ENCODE assay signal across 26 mouse cellular contexts in the genomic region with DNA sequence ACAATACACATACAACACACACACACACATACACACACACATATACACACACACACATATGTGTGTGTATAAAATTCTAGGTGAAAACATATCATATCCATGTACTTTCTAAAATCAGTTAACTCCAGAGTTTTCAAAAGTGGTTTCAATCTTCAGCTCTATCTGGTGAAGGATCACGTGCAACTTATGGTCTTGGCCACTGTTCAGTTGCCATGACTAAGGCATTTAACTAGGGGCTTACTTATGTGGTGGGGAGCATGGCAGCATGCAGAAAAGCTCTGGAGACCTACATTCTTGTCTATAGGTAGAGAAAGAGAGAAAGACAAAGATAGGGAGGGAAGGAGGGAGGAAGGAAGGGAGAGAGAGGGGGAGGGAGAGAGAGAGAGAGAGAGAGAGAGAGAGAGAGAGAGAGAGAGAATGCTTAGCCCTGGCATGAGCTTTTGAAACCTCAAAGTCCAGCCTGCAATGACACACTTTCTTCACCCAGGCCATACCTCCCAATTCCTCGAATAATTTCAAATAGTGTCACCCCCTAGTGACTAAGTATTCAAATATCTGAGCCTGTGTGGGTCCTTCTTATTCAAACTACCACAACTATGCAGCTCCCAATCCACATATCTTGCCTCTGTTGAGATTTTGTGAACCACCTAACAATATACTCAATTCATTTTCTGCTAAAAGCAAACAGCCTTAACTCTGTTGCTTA.
DNase-seq lines count a peak whose midpoint lies in the region; ATAC-seq and TF ChIP-seq lines count a peak whose summit lies in the region.
"Had no signal": no experiment of that assay in that cellular context is flagged by ENCODE, and none has a peak within 500 bp of the region (broad histone marks: within the 10 kb centered on the region; RNA-seq: fewer than 3 reads in every experiment).

No protein-coding gene starts in this region.

- H3K79me2 ChIP-seq in MEL (ENCODE audit: control insufficient read depth, insufficient read depth, low read length, poor library complexity): no peaks in the 10 kb centered on the region

- no peak for ATAC-seq in kidney, embryonic 14.5 days (ENCODE audit: low FRiP score, low TSS enrichment)
- ATAC-seq: CD4-positive, CD25-positive, alpha-beta regulatory T cell, adult 4 months; forebrain, embryonic 13.5 days; forebrain, embryonic 16.5 days; intestine, postnatal 0 days had no signal

- no peak overlapping the region for H3K4me2 ChIP-seq in kidney, embryonic 14.5 days (replicated peaks; ENCODE audit: low read depth, low read length)
- H3K4me2 ChIP-seq: embryonic facial prominence, embryonic 13.5 days; forebrain, embryonic 13.5 days; heart, embryonic 13.5 days; hindbrain, embryonic 12.5 days; hindbrain, embryonic 15.5 days had no signal

- TF ChIP-seq CTCF in MEL (IDR thresholded peaks at IDR 0.05 in 2 of 3, conservative IDR thresholded peaks at IDR 0.05 in 1 of 3; ENCODE audit: control insufficient read depth in 1 of 3, insufficient read depth in 1 of 3, low read depth in 2 of 3, low read length in 3 of 3, poor library complexity in 1 of 3, severe bottlenecking in 1 of 3): no peak; a peak in 1 of 6 replicates
- TF ChIP-seq CTCF in embryonic fibroblast, embryonic 13.5 days (IDR thresholded peaks at IDR 0.05; ENCODE audit: borderline replicate concordance, insufficient read depth, low read length): no peak

- peak; percentile 5 to 55; a peak in 1 of 4 replicates for TF ChIP-seq EP300 in MEL (IDR thresholded peaks at IDR 0.05; ENCODE audit: low read depth in 1 of 2, low read length in 2 of 2)

- TF ChIP-seq RAD21 in MEL (IDR thresholded peaks at IDR 0.05; ENCODE audit: low read depth, low read length): no peak

- 71% methylated on average over 2 of the region's 2 CpGs for WGBS in kidney, embryonic 14.5 days

- no peaks in the 10 kb centered on the region for H3K27me3 ChIP-seq in MEL (ENCODE audit: control insufficient read depth in 1 of 2, insufficient read depth in 2 of 2, low read length in 2 of 2)
- H3K27me3 ChIP-seq in kidney, embryonic 14.5 days (ENCODE audit: control insufficient read depth, insufficient read depth, low read length): no peaks in the 10 kb centered on the region
- H3K27me3 ChIP-seq: embryonic facial prominence, embryonic 13.5 days; forebrain, embryonic 13.5 days; heart, embryonic 13.5 days; hindbrain, embryonic 12.5 days; hindbrain, embryonic 15.5 days had no signal

- no peak overlapping the region for H3K4me3 ChIP-seq in MEL (ENCODE audit: control insufficient read depth in 1 of 2, insufficient read depth in 1 of 2, low read depth in 2 of 2, low read length in 2 of 2)
- H3K4me3 ChIP-seq in embryonic fibroblast, embryonic 13.5 days (ENCODE audit: insufficient read depth, low read length): no peak overlapping the region
- no peak overlapping the region for H3K4me3 ChIP-seq in kidney, embryonic 14.5 days (ENCODE audit: low read length)
- H3K4me3 ChIP-seq: embryonic facial prominence, embryonic 13.5 days; forebrain, embryonic 10.5 days; forebrain, embryonic 13.5 days; heart, embryonic 13.5 days; hindbrain, embryonic 12.5 days; hindbrain, embryonic 15.5 days had no signal

- DNase-seq in 416B (ENCODE audit: low read depth) (peak; percentile 1), MEL (ENCODE audit: low read depth, low spot score) (peak; percentile 66)
- no peak for DNase-seq in ovary, postnatal 36 days (ENCODE audit: low spot score)
- DNase-seq in right cerebral cortex, adult 2 months (ENCODE audit: low spot score in 2 of 2): no peak
- DNase-seq: adrenal gland, adult 2 months; adrenal gland, postnatal 14 days; B cell, adult 2 months; cerebellum, adult 11 months; cerebellum, adult 2 months; cerebellum, adult 9-11 months; cerebellum, postnatal 25 days; gastrocnemius, postnatal 10 days; gastrocnemius, postnatal 36 days; heart, postnatal 14 days; heart, postnatal 4 days had no signal

- no peaks in the 10 kb centered on the region for H3K9me3 ChIP-seq in MEL (replicated peaks; ENCODE audit: insufficient read depth, low read length)
- no peaks in the 10 kb centered on the region for H3K9me3 ChIP-seq in kidney, embryonic 14.5 days (ENCODE audit: control insufficient read depth, low read length)
- H3K9me3 ChIP-seq: embryonic facial prominence, embryonic 13.5 days; forebrain, embryonic 10.5 days; forebrain, embryonic 13.5 days; heart, embryonic 13.5 days; hindbrain, embryonic 12.5 days; hindbrain, embryonic 15.5 days had no signal

- H3K9ac ChIP-seq in MEL (ENCODE audit: control insufficient read depth, low read depth, low read length, poor library complexity, severe bottlenecking): no peak overlapping the region
- H3K9ac ChIP-seq in kidney, embryonic 14.5 days (ENCODE audit: low read depth, low read length): no peak overlapping the region
- H3K9ac ChIP-seq: embryonic facial prominence, embryonic 13.5 days; forebrain, embryonic 13.5 days; heart, embryonic 13.5 days; hindbrain, embryonic 12.5 days; hindbrain, embryonic 15.5 days had no signal

- TF ChIP-seq POLR2A in MEL (IDR thresholded peaks at IDR 0.05; ENCODE audit: control insufficient read depth in 1 of 2, insufficient read depth in 1 of 2, low read depth in 1 of 2, low read length in 2 of 2, poor library complexity in 1 of 2): no peak
- TF ChIP-seq POLR2A in embryonic fibroblast, embryonic 13.5 days (IDR thresholded peaks at IDR 0.05; ENCODE audit: low read depth, low read length): no peak

- peaks cover 0 to 26% of the 10 kb centered on the region in 2 experiments; a peak in 2 of 4 replicates for H3K36me3 ChIP-seq in MEL (ENCODE audit: control insufficient read depth in 1 of 2, insufficient read depth in 2 of 2, low read length in 2 of 2)
- H3K36me3 ChIP-seq in kidney, embryonic 14.5 days (ENCODE audit: control insufficient read depth, insufficient read depth, low read length): no peaks in the 10 kb centered on the region
- H3K36me3 ChIP-seq: embryonic facial prominence, embryonic 13.5 days; forebrain, embryonic 10.5 days; heart, embryonic 13.5 days; hindbrain, embryonic 12.5 days; hindbrain, embryonic 15.5 days had no signal

- peak overlapping the region; percentile 91 for H3K27ac ChIP-seq in MEL (ENCODE audit: control insufficient read depth, low read depth, low read length)
- peak overlapping the region; percentile 82 for H3K27ac ChIP-seq in embryonic fibroblast, embryonic 13.5 days (ENCODE audit: insufficient read depth, low read length)
- no peak overlapping the region for H3K27ac ChIP-seq in kidney, embryonic 14.5 days (ENCODE audit: low read depth, low read length)
- H3K27ac ChIP-seq: embryonic facial prominence, embryonic 13.5 days; forebrain, embryonic 10.5 days; forebrain, embryonic 13.5 days; heart, embryonic 13.5 days; hindbrain, embryonic 12.5 days; hindbrain, embryonic 15.5 days had no signal

- H3K4me1 ChIP-seq in MEL (ENCODE audit: control insufficient read depth in 1 of 2, insufficient read depth in 2 of 2, low read length in 2 of 2): peaks cover 20 to 25% of the 10 kb centered on the region in 2 experiments
- H3K4me1 ChIP-seq in embryonic fibroblast, embryonic 13.5 days (ENCODE audit: control insufficient read depth, insufficient read depth, low read length): peaks cover 2% of the 10 kb centered on the region; the same call in 1 of the 2 replicates
- 0 out of 2 replicates have a peak, but pooled peaks cover 3% of the 10 kb centered on the region for H3K4me1 ChIP-seq in kidney, embryonic 14.5 days (ENCODE audit: control insufficient read depth, insufficient read depth, low read length)
- H3K4me1 ChIP-seq: embryonic facial prominence, embryonic 13.5 days; forebrain, embryonic 10.5 days; forebrain, embryonic 13.5 days; heart, embryonic 13.5 days; hindbrain, embryonic 12.5 days; hindbrain, embryonic 15.5 days had no signal

TF ChIP-seq in MEL, 35 proteins besides CTCF, POLR2A, EP300 and RAD21 (continues in another document):
- TF ChIP-seq CHD2 (IDR thresholded peaks at IDR 0.05; ENCODE audit: low read length) (no peak), MAFK (IDR thresholded peaks at IDR 0.05; ENCODE audit: borderline replicate concordance, low read depth, low read length) (no peak), MYC (IDR thresholded peaks at IDR 0.05; ENCODE audit: low read depth, low read length) (0 out of 2 replicates have a peak, but pooled peaks have one; percentile 26), NELFE (IDR thresholded peaks at IDR 0.05; ENCODE audit: low read depth, low read length) (no peak), GATA1 (IDR thresholded peaks at IDR 0.05; ENCODE audit: low read depth, low read length) (no peak), NRF1 (IDR thresholded peaks at IDR 0.05; ENCODE audit: insufficient read depth, low read depth, low read length, poor library complexity, severe bottlenecking) (no peak), BHLHE40 (IDR thresholded peaks at IDR 0.05; ENCODE audit: borderline replicate concordance, low read depth, low read length) (peak; percentile 96), SMC3 (IDR thresholded peaks at IDR 0.05; ENCODE audit: low read depth, low read length) (no peak), JUND (IDR thresholded peaks at IDR 0.05; ENCODE audit: low read depth, low read length) (no peak), GABPA (IDR thresholded peaks at IDR 0.05; ENCODE audit: low read depth, low read length) (no peak), ELF1 (IDR thresholded peaks at IDR 0.05; ENCODE audit: low read depth, low read length) (no peak), POLR2AphosphoS5 (IDR thresholded peaks at IDR 0.05; ENCODE audit: borderline replicate concordance, low read depth, low read length) (no peak), USF2 (IDR thresholded peaks at IDR 0.05; ENCODE audit: borderline replicate concordance in 1 of 2, insufficient read depth in 1 of 2, low read depth in 1 of 2, low read length in 2 of 2) (no peak), TAL1 (IDR thresholded peaks at IDR 0.05; ENCODE audit: low read length) (no peak), CHD1 (IDR thresholded peaks at IDR 0.05; ENCODE audit: low read depth, low read length) (no peak), ETS1 (IDR thresholded peaks at IDR 0.05; ENCODE audit: low read depth, low read length) (0 out of 2 replicates have a peak, but pooled peaks have one; percentile 40), MAZ (IDR thresholded peaks at IDR 0.05; ENCODE audit: low read depth, low read length) (no peak), MAX (IDR thresholded peaks at IDR 0.05; ENCODE audit: low read length) (0 out of 2 replicates have a peak, but pooled peaks have one; percentile 44), E2F4 (IDR thresholded peaks at IDR 0.05; ENCODE audit: borderline replicate concordance, low read depth, low read length) (no peak), ZKSCAN1 (IDR thresholded peaks at IDR 0.05; ENCODE audit: low read depth, low read length) (no peak), ZMIZ1 (IDR thresholded peaks at IDR 0.05; ENCODE audit: low read depth, low read length) (no peak), USF1 (IDR thresholded peaks at IDR 0.05; ENCODE audit: low read depth, low read length) (peak; percentile 82), MXI1 (IDR thresholded peaks at IDR 0.05; ENCODE audit: low read depth, low read length) (no peak), MEF2A (IDR thresholded peaks at IDR 0.05; ENCODE audit: extremely low read depth, insufficient replicate concordance, low read depth, low read length, poor library complexity, severe bottlenecking) (no peak)

Comparison
In these comparisons a context has a peak if more than half of its experiments do, and no peak if none do; other contexts are left out.
1. DNase-seq: peak in 416B (single experiment) and MEL (single experiment); none in ovary, postnatal 36 days (single experiment) and right cerebral cortex, adult 2 months (0 of 2).